Mouse (Mus musculus) heart, postnatal 0 days (tissue): ENCODE measurements around the gene Wnk2. TPM values are rescaled to one million over a fixed set of nuclear protein-coding genes. Genes with fewer than 3 reads are reported as not detected.

Experiments used
- ATAC-seq: fragments of 200-750 bp; cut with Nextera tagmentation; 2 replicates; pipeline ENCODE4 v1.8.0; 2017; ENCODE audit warnings: low read depth, moderate number of reproducible peaks, moderate library complexity; ENCODE audit not compliant: insufficient read depth
- DNase-seq: peaks from one replicate; pipeline ENCODE4 v3.0.0-alpha.2; 2016; ENCODE audit warnings: low spot score
- H3K27ac ChIP-seq: fragments of 300-500 bp; sonication (generic); 2 replicates; pipeline ENCODE4 v1.5.1; 2014; ENCODE audit warnings: low read depth, mild to moderate bottlenecking
- H3K27me3 ChIP-seq: fragments of 300-500 bp; sonication (generic); 2 replicates; pipeline ENCODE4 v1.6.1; 2014; ENCODE audit warnings: low read length, mixed read lengths; ENCODE audit not compliant: control insufficient read depth, insufficient read depth
- H3K36me3 ChIP-seq: fragments of 300-500 bp; sonication (generic); replicated peaks from 2 replicates; pipeline ENCODE4 v1.6.1; 2014; ENCODE audit warnings: low read length, mixed read lengths; ENCODE audit not compliant: control insufficient read depth, insufficient read depth
- H3K4me1 ChIP-seq: fragments of 300-500 bp; sonication (generic); 2 replicates; pipeline ENCODE4 v1.6.1; 2014; ENCODE audit warnings: antibody characterized with exemption; ENCODE audit not compliant: control insufficient read depth, insufficient read depth
- H3K4me2 ChIP-seq: fragments of 300-500 bp; sonication (generic); 2 replicates; pipeline ENCODE4 v1.6.1; 2014; ENCODE audit warnings: low read depth, mild to moderate bottlenecking, low read length, moderate library complexity
- H3K4me3 ChIP-seq: fragments of 300-500 bp; sonication (generic); 2 replicates; pipeline ENCODE4 v1.5.1; 2014; ENCODE audit warnings: low read depth, low read length
- H3K9ac ChIP-seq: fragments of 300-500 bp; sonication (generic); replicated peaks from 2 replicates; pipeline ENCODE4 v1.6.1; 2014; ENCODE audit warnings: low read depth, low read length, mixed read lengths
- H3K9me3 ChIP-seq: fragments of 300-500 bp; sonication (generic); replicated peaks from 2 replicates; pipeline ENCODE4 v1.6.1; 2016; ENCODE audit warnings: low read length; ENCODE audit not compliant: control insufficient read depth
- CTCF ChIP-seq: IDR thresholded peaks from 2 replicates; pipeline ENCODE4 v1.5.1; 2016; ENCODE audit warnings: antibody characterized with exemption, control low read depth, low read depth
- EP300 ChIP-seq: IDR thresholded peaks from 2 replicates; pipeline ENCODE4 v1.6.1; 2016; ENCODE audit warnings: antibody characterized with exemption, low read depth
- WGBS: fragments of 180-500 bp; shearing (Covaris S2); extraction: QIAGEN DNeasy Blood & Tissue Kit; methylation state at CpG from one replicate; pipeline ENCODE4 v1.1.7; 2014; 5-methylcytosine and 5-hydroxymethylcytosine counted together
- polyA plus RNA-seq: library from polyadenylated mRNA; unstranded; fragments of >200 nt; fragmentation: Nextera tagmentation; extraction: Ambion mirVana; gene quantifications from 2 replicates; pipeline ENCODE4 v1.2.1, GENCODE M21; 2015
- total RNA-seq: library from RNA; depleted of rRNA; stranded (reverse); fragments of >200 nt; gene quantifications from 2 replicates; pipeline ENCODE4 v1.2.3, GENCODE M21; 2014; ENCODE audit warnings: low replicate concordance; rRNA removed

Gene Wnk2
- total and polyA plus RNA-seq, 2 experiments from 2014 or later, result 1.5 to 5.5 TPM

DNA sequence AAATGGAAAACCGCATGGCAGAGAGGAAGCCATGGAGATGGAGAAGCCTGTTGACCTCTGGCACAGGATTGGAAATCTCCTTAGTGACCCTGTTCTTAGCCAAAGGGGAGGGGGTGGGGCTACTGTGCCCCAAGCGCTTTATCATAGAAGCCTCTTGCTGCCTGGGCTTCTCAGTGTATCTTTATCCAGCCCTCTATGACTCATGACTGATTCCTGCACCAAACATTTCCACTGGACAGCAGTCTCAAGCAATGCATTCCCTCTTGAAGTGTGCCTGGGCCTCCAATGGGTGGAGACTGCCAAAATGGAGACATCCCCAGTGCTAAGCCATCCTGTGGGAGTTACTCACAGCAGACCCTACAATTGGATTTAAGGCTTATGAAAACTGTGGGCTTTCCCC lies 157.7 kb downstream of the Wnk2 start:
- Histone ChIP-seq H3K9me3 (no peaks in the 10 kb centered on the region), H3K4me2 (no peak overlapping the region), H3K27ac (no peak overlapping the region), H3K4me3 (no peak overlapping the region), H3K4me1 (no peaks in the 10 kb centered on the region), H3K9ac (no peak overlapping the region), H3K27me3 (no peaks in the 10 kb centered on the region), H3K36me3 (no peaks in the 10 kb centered on the region)
- TF ChIP-seq CTCF, result no peak
- no peak for TF ChIP-seq EP300
- 54% methylated on average over 2 of the region's 2 CpGs for WGBS
- no peak for ATAC-seq
- no peak for DNase-seq

Other genes starting within 250 kb of the Wnk2 start
- 110 and 112 TPM in 2 replicates for gene Fam120a, start 180.0 kb downstream of the Wnk2 start, total RNA-seq
- 13.4 and 13.9 TPM in 2 replicates for gene Fam120a, start 180.0 kb downstream of the Wnk2 start, polyA plus RNA-seq
- gene Ninj1, start 39.5 kb upstream of the Wnk2 start, total RNA-seq, result 75.3 and 102 TPM in 2 replicates
- 94.6 and 97.2 TPM in 2 replicates for gene Ninj1, start 39.5 kb upstream of the Wnk2 start, polyA plus RNA-seq
- gene Card19, start 68.0 kb upstream of the Wnk2 start, total RNA-seq, result 114 and 136 TPM in 2 replicates
- 188 TPM in 2 replicates for gene Card19, start 68.0 kb upstream of the Wnk2 start, polyA plus RNA-seq
- gene Susd3, start 100.7 kb upstream of the Wnk2 start, total RNA-seq, result 0.43 and 0.46 TPM in 2 replicates
- gene Susd3, start 100.7 kb upstream of the Wnk2 start, polyA plus RNA-seq, result 0.75 and 0.99 TPM in 2 replicates
- gene Fgd3, start 172.3 kb upstream of the Wnk2 start, total RNA-seq, result 0.93 and 1.6 TPM in 2 replicates
- 0.04 and 0.05 TPM in 2 replicates for gene Fgd3, start 172.3 kb upstream of the Wnk2 start, polyA plus RNA-seq
- gene Bicd2, start 193.6 kb upstream of the Wnk2 start, total RNA-seq, result 54.2 and 62.6 TPM in 2 replicates
- gene Bicd2, start 193.6 kb upstream of the Wnk2 start, polyA plus RNA-seq, result 43.5 and 45.4 TPM in 2 replicates